Mouse (Mus musculus): ENCODE measurements around the gene Taok1. TPM values are rescaled to one million over a fixed set of nuclear protein-coding genes. Genes with fewer than 3 reads are reported as not detected.
"Not testable (repeated sequence)": the region's sequence is repeated elsewhere in the genome, so short reads cannot be mapped to it uniquely, and the experiment has no call there.

Gene Taok1
- 4.5 and 5.8 TPM in 2 replicates for polyA plus RNA-seq (2012; rRNA removed)

GRCm38 (mm10) chr11:77607538-77608455 is at the start of gene Taok1:
TSS of gene Taok1 (minus strand) at chr11:77607815.
- Histone ChIP-seq H3K4me1 (ENCODE audit: control insufficient read depth, insufficient read depth, low read length) (peaks cover 5% of the 10 kb centered on the region), H3K36me3 (ENCODE audit: control insufficient read depth, insufficient read depth, low read length) (no peaks in the 10 kb centered on the region), H3K4me3 (ENCODE audit: control insufficient read depth, low read depth, low read length) (peak within 1 kb of the TSS; percentile 98), H3K27ac (ENCODE audit: control insufficient read depth, insufficient read depth, low read depth, low read length) (peak within 1 kb of the TSS; percentile 98), H3K27me3 (ENCODE audit: control insufficient read depth, insufficient read depth, low read length) (no peaks in the 10 kb centered on the region)
- TF ChIP-seq CTCF (IDR thresholded peaks at IDR 0.05; ENCODE audit: control insufficient read depth, insufficient read depth, insufficient replicate concordance, low read depth, low read length) (no peak), POLR2A (IDR thresholded peaks at IDR 0.05; ENCODE audit: control insufficient read depth, low read depth, low read length) (peak; percentile 94)

- H3K36me3 ChIP-seq (ENCODE audit: control insufficient read depth, insufficient read depth, low read length); H3K27ac ChIP-seq (ENCODE audit: control insufficient read depth, insufficient read depth, low read depth, low read length); H3K27me3 ChIP-seq (ENCODE audit: control insufficient read depth, insufficient read depth, low read length); H3K4me3 ChIP-seq (ENCODE audit: control insufficient read depth, low read depth, low read length); H3K4me1 ChIP-seq (ENCODE audit: control insufficient read depth, insufficient read depth, low read length): not testable (repeated sequence)
Measured at GRCm38 (mm10) chr11:77653406-77654190, 46.0 kb upstream of the Taok1 start.

- Histone ChIP-seq H3K4me3 (ENCODE audit: control insufficient read depth, low read depth, low read length) (no peak overlapping the region), H3K27me3 (ENCODE audit: control insufficient read depth, insufficient read depth, low read length) (no peaks in the 10 kb centered on the region), H3K27ac (ENCODE audit: control insufficient read depth, insufficient read depth, low read depth, low read length) (no peak overlapping the region), H3K4me1 (ENCODE audit: control insufficient read depth, insufficient read depth, low read length) (no peaks in the 10 kb centered on the region), H3K36me3 (ENCODE audit: control insufficient read depth, insufficient read depth, low read length) (no peaks in the 10 kb centered on the region)
- no peak for TF ChIP-seq CTCF (IDR thresholded peaks at IDR 0.05; ENCODE audit: control insufficient read depth, insufficient read depth, insufficient replicate concordance, low read depth, low read length)
Measured at GRCm38 (mm10) chr11:77652484-77652883, 44.9 kb upstream of the Taok1 start.

- TF ChIP-seq POLR2A (IDR thresholded peaks at IDR 0.05; ENCODE audit: control insufficient read depth, low read depth, low read length) (no peak), CTCF (IDR thresholded peaks at IDR 0.05; ENCODE audit: control insufficient read depth, insufficient read depth, insufficient replicate concordance, low read depth, low read length) (no peak)
- Histone ChIP-seq H3K27me3 (ENCODE audit: control insufficient read depth, insufficient read depth, low read length) (no peaks in the 10 kb centered on the region), H3K27ac (ENCODE audit: control insufficient read depth, insufficient read depth, low read depth, low read length) (no peak overlapping the region), H3K36me3 (ENCODE audit: control insufficient read depth, insufficient read depth, low read length) (no peaks in the 10 kb centered on the region), H3K4me1 (ENCODE audit: control insufficient read depth, insufficient read depth, low read length) (no peaks in the 10 kb centered on the region), H3K4me3 (ENCODE audit: control insufficient read depth, low read depth, low read length) (no peak overlapping the region)
Measured at GRCm38 (mm10) chr11:77648878-77649277, 41.3 kb upstream of the Taok1 start.

GRCm38 (mm10) chr11:77645481-77645880 is 37.9 kb upstream of the Taok1 start:
- H3K4me1 ChIP-seq (ENCODE audit: control insufficient read depth, insufficient read depth, low read length), result peaks cover 10% of the 10 kb centered on the region
- H3K27ac ChIP-seq (ENCODE audit: control insufficient read depth, insufficient read depth, low read depth, low read length), result no peak overlapping the region
- no peak for TF ChIP-seq CTCF (IDR thresholded peaks at IDR 0.05; ENCODE audit: control insufficient read depth, insufficient read depth, insufficient replicate concordance, low read depth, low read length)
- TF ChIP-seq POLR2A (IDR thresholded peaks at IDR 0.05; ENCODE audit: control insufficient read depth, low read depth, low read length), result no peak
- no peaks in the 10 kb centered on the region for H3K36me3 ChIP-seq (ENCODE audit: control insufficient read depth, insufficient read depth, low read length)
- H3K4me3 ChIP-seq (ENCODE audit: control insufficient read depth, low read depth, low read length), result no peak overlapping the region
- H3K27me3 ChIP-seq (ENCODE audit: control insufficient read depth, insufficient read depth, low read length), result no peaks in the 10 kb centered on the region

GRCm38 (mm10) chr11:77641390-77641789 is 33.8 kb upstream of the Taok1 start:
- Histone ChIP-seq H3K36me3 (ENCODE audit: control insufficient read depth, insufficient read depth, low read length) (no peaks in the 10 kb centered on the region), H3K27ac (ENCODE audit: control insufficient read depth, insufficient read depth, low read depth, low read length) (no peak overlapping the region), H3K4me3 (ENCODE audit: control insufficient read depth, low read depth, low read length) (no peak overlapping the region; the same call in 1 of the 2 replicates), H3K27me3 (ENCODE audit: control insufficient read depth, insufficient read depth, low read length) (no peaks in the 10 kb centered on the region), H3K4me1 (ENCODE audit: control insufficient read depth, insufficient read depth, low read length) (peaks cover 10% of the 10 kb centered on the region)
- TF ChIP-seq POLR2A (IDR thresholded peaks at IDR 0.05; ENCODE audit: control insufficient read depth, low read depth, low read length), result no peak
- TF ChIP-seq CTCF (IDR thresholded peaks at IDR 0.05; ENCODE audit: control insufficient read depth, insufficient read depth, insufficient replicate concordance, low read depth, low read length), result no peak

GRCm38 (mm10) chr11:77630257-77630670 is 22.6 kb upstream of the Taok1 start:
- Histone ChIP-seq H3K4me1 (ENCODE audit: control insufficient read depth, insufficient read depth, low read length) (peaks cover 8% of the 10 kb centered on the region), H3K36me3 (ENCODE audit: control insufficient read depth, insufficient read depth, low read length) (no peaks in the 10 kb centered on the region), H3K4me3 (ENCODE audit: control insufficient read depth, low read depth, low read length) (peak overlapping the region; percentile 89), H3K27ac (ENCODE audit: control insufficient read depth, insufficient read depth, low read depth, low read length) (peak overlapping the region; percentile 67; the same call in 1 of the 2 replicates), H3K27me3 (ENCODE audit: control insufficient read depth, insufficient read depth, low read length) (no peaks in the 10 kb centered on the region)
- TF ChIP-seq POLR2A (IDR thresholded peaks at IDR 0.05; ENCODE audit: control insufficient read depth, low read depth, low read length) (no peak), CTCF (IDR thresholded peaks at IDR 0.05; ENCODE audit: control insufficient read depth, insufficient read depth, insufficient replicate concordance, low read depth, low read length) (peak; percentile 81; the same call in 1 of the 2 replicates)

Measured in testis, adult 2 months (tissue).